Mouse (Mus musculus): ENCODE results near the gene Bach1.

DNA sequence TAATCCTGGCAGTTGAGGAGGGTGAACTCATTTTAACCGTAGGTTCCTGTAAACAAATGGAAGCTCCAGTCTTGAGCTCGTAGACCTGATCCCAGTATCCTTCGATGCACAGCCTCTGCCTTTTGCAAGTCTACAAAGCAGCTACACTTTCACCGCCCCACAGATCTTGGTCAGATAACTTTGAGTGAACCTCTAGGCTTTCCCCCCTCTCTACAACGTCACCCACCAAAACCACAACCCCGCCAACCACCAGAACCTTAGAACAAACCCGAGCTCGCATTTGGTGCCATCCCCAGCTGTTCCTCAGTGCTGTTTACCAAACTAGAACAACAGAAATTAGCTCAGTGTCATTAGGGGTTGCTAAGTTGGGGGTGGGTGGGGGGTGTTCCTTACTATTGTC, 37.1 kb upstream of the Bach1 start:
- TF ChIP-seq CTCF (conservative IDR thresholded peaks at IDR 0.05; ENCODE audit: low read length) (no peak), NANOG (IDR thresholded peaks at IDR 0.05; ENCODE audit: borderline replicate concordance, low read length) (no peak)

All from E14TG2a.4 (cell line).